28 mouse cellular contexts compared by ENCODE assay signal in the genomic region with DNA sequence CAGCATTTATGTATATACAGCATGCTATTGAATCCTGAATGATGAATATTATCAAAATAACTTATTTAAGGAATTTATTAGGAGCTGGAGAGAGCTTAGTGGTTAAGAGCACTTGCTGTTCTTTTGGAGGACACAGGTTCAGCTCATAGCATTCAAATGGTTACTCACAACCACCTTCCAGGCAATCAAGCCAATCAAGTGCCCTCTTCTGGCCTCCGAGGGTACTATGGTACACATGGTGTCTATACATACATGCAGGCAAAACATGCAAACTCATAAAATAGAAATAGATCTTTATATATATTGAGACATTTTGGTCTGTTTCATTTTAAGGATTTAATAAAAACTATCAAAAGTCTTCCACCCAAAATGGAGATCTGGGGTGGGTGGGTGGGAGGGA. TPM values are rescaled to one million over a fixed set of nuclear protein-coding genes. Genes with fewer than 3 reads are reported as not detected.
"Had no signal": no experiment of that assay in that cellular context is flagged by ENCODE, and none has a peak within 500 bp of the region (broad histone marks: within the 10 kb centered on the region; RNA-seq: fewer than 3 reads in every experiment).

No protein-coding gene starts in this region.

- H3K4me1 ChIP-seq: limb, embryonic 12.5 days; limb, embryonic 15.5 days; midbrain, embryonic 12.5 days; midbrain, embryonic 15.5 days; neural tube, embryonic 12.5 days; neural tube, embryonic 15.5 days; stomach, embryonic 15.5 days had no signal

- ATAC-seq: liver, embryonic 12.5 days; midbrain, embryonic 15.5 days had no signal

- H3K9ac ChIP-seq: limb, embryonic 12.5 days; limb, embryonic 15.5 days; liver, embryonic 12.5 days; liver, embryonic 15.5 days; midbrain, embryonic 12.5 days; midbrain, embryonic 15.5 days; neural tube, embryonic 12.5 days; neural tube, embryonic 15.5 days; stomach, embryonic 15.5 days had no signal

- H3K4me3 ChIP-seq: limb, embryonic 12.5 days; limb, embryonic 15.5 days; liver, embryonic 12.5 days; liver, embryonic 15.5 days; midbrain, embryonic 12.5 days; midbrain, embryonic 15.5 days; neural tube, embryonic 12.5 days; neural tube, embryonic 15.5 days; stomach, embryonic 15.5 days had no signal

- H3K27ac ChIP-seq: limb, embryonic 12.5 days; limb, embryonic 15.5 days; liver, embryonic 12.5 days; liver, embryonic 15.5 days; macrophage; midbrain, embryonic 12.5 days; midbrain, embryonic 15.5 days; neural tube, embryonic 12.5 days; neural tube, embryonic 15.5 days; stomach, embryonic 15.5 days had no signal

- H3K9me3 ChIP-seq: limb, embryonic 12.5 days; limb, embryonic 15.5 days; liver, embryonic 12.5 days; liver, embryonic 15.5 days; midbrain, embryonic 12.5 days; midbrain, embryonic 15.5 days; neural tube, embryonic 12.5 days; neural tube, embryonic 15.5 days; stomach, embryonic 15.5 days had no signal

- H3K36me3 ChIP-seq: limb, embryonic 12.5 days; limb, embryonic 15.5 days; liver, embryonic 12.5 days; liver, embryonic 15.5 days; midbrain, embryonic 12.5 days; midbrain, embryonic 15.5 days; neural tube, embryonic 12.5 days; neural tube, embryonic 15.5 days; stomach, embryonic 15.5 days had no signal

- H3K4me2 ChIP-seq: limb, embryonic 12.5 days; limb, embryonic 15.5 days; liver, embryonic 12.5 days; liver, embryonic 15.5 days; midbrain, embryonic 12.5 days; midbrain, embryonic 15.5 days; neural tube, embryonic 12.5 days; neural tube, embryonic 15.5 days; stomach, embryonic 15.5 days had no signal

- H3K27me3 ChIP-seq: limb, embryonic 12.5 days; limb, embryonic 15.5 days; liver, embryonic 12.5 days; liver, embryonic 15.5 days; midbrain, embryonic 12.5 days; midbrain, embryonic 15.5 days; neural tube, embryonic 12.5 days; neural tube, embryonic 15.5 days; stomach, embryonic 15.5 days had no signal

- DNase-seq: kidney, adult 8-10 months; kidney, postnatal 14 days; kidney, postnatal 4 days; left cerebral cortex, postnatal 4 days; lung, adult 2 months; lung, postnatal 14 days; right cerebral cortex, adult 18-20 months; right cerebral cortex, postnatal 14 days; right cerebral cortex, postnatal 4 days; thymus, adult 18-20 months; thymus, postnatal 14 days; thymus, postnatal 4 days had no signal

RNA-seq across cellular contexts. Expression of gene Pdcd1lg2, which starts 21.9 kb away (rescaled TPM):
- total RNA-seq: layer of hippocampus, adult 18-20 months; layer of hippocampus, postnatal 14 days had no signal
- polyA plus RNA-seq: kidney, embryonic 16.5 days; limb, embryonic 12.5 days; limb, embryonic 15.5 days; liver, embryonic 15.5 days; lung, embryonic 16.5 days; midbrain, embryonic 12.5 days; midbrain, embryonic 15.5 days; neural tube, embryonic 12.5 days; stomach, embryonic 15.5 days had no signal

RNA-seq across cellular contexts. Expression of gene Rln1, which starts 54.3 kb away (rescaled TPM):
- total RNA-seq: megakaryocyte, adult 5-6 weeks had no signal
- polyA plus RNA-seq: liver, embryonic 12.5 days; liver, embryonic 15.5 days; lung, adult 2 months; macrophage; testis, adult 2 months had no signal
